Mouse (Mus musculus): ENCODE results near the gene Klk7. TPM values are rescaled to one million over a fixed set of nuclear protein-coding genes. Genes with fewer than 3 reads are reported as not detected.

The Klk7 gene
- polyA plus RNA-seq, 1 experiment from 2014 or later = not detected

- H3K9ac ChIP-seq (replicated peaks) = no peak overlapping the region
- H3K4me1 ChIP-seq = peaks cover 5% of the 10 kb centered on the region
- H3K27me3 ChIP-seq = 0 out of 2 replicates have a peak, but pooled peaks cover 4% of the 10 kb centered on the region
- H3K9me3 ChIP-seq = no peaks in the 10 kb centered on the region
- H3K4me2 ChIP-seq (replicated peaks) = no peak overlapping the region
- no peak for ATAC-seq (replicated peaks)
- no peak overlapping the region for H3K27ac ChIP-seq (replicated peaks)
- WGBS = 93% methylated on average over 10 of the region's 10 CpGs
- H3K4me3 ChIP-seq = no peak overlapping the region
- no peaks in the 10 kb centered on the region for H3K36me3 ChIP-seq
Measured at GRCm38 (mm10) chr7:43778176-43778970, 32.7 kb upstream of the Klk7 start.

GRCm38 (mm10) chr7:43780241-43780640 is 30.9 kb upstream of the Klk7 start:
- H3K27ac ChIP-seq (replicated peaks) = no peak overlapping the region
- no peak overlapping the region for H3K4me3 ChIP-seq
- no peak for ATAC-seq (replicated peaks)
- H3K4me1 ChIP-seq = peaks cover 5% of the 10 kb centered on the region
- H3K9me3 ChIP-seq = no peaks in the 10 kb centered on the region
- H3K27me3 ChIP-seq = 0 out of 2 replicates have a peak, but pooled peaks cover 4% of the 10 kb centered on the region
- H3K36me3 ChIP-seq = no peaks in the 10 kb centered on the region
- WGBS = 65% methylated on average over 6 of the region's 6 CpGs
- no peak overlapping the region for H3K4me2 ChIP-seq (replicated peaks)
- no peak overlapping the region for H3K9ac ChIP-seq (replicated peaks)

DNA sequence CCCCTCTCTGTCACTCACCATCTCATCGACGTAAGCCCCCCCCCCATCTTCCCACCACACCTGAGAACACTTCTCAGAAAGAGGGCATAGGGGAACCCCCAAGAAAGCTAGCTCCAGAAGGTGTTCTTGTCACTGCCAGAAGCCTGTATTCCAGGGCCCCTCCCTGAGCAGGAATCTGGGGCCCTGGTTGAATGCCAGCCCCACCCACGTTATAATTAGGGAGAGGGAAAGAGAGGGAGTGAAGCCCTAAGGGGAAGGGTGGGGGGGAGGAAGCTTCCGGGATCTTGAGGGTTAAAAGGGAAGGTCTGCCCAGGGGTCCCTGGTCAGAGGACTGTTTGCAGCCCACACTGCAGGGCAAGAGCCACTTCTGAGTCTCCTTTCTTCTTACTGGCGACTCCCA is 30.3 kb upstream of the Klk7 start, which contains the start of gene Klk10:
Gene Klk10, plus strand, starts transcription at position 290 of the 400 bp plus-strand sequence.
- Histone ChIP-seq H3K9me3 (no peaks in the 10 kb centered on the region), H3K4me3 (no peak within 1 kb of the TSS), H3K4me2 (replicated peaks) (no peak within 1 kb of the TSS), H3K9ac (replicated peaks) (no peak within 1 kb of the TSS), H3K27me3 (0 out of 2 replicates have a peak, but pooled peaks cover 4% of the 10 kb centered on the region), H3K36me3 (no peaks in the 10 kb centered on the region), H3K4me1 (peaks cover 5% of the 10 kb centered on the region), H3K27ac (replicated peaks) (no peak within 1 kb of the TSS)
- WGBS = 45% methylated on average over 5 of the region's 5 CpGs
- ATAC-seq (replicated peaks) = no peak

DNA sequence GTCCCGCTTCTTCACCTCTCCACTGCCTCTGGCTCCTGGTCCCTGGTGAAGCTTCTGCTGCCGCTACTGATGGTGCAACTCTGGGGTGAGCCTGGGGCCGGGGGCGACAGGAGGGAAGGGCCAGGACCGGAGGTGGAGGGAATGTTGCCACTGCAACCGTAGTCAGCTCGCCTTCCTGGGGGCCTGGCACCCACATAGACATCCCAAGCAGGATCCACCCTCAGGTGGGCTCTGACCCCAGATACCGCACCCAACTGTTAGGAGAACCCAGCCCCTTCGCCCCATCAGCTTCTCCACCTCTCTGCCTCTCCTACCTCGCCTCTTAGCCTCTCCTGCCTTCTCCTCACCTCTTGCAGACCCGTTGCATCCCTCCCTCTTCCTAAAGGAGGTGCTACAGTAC is 29.6 kb upstream of the Klk7 start:
- 92% methylated on average over 11 of the region's 11 CpGs for WGBS
- H3K4me3 ChIP-seq = no peak overlapping the region
- H3K4me2 ChIP-seq (replicated peaks) = no peak overlapping the region
- no peaks in the 10 kb centered on the region for H3K9me3 ChIP-seq
- H3K36me3 ChIP-seq = no peaks in the 10 kb centered on the region
- peaks cover 5% of the 10 kb centered on the region for H3K4me1 ChIP-seq
- H3K27me3 ChIP-seq = 0 out of 2 replicates have a peak, but pooled peaks cover 4% of the 10 kb centered on the region
- ATAC-seq (replicated peaks) = no peak
- H3K9ac ChIP-seq (replicated peaks) = no peak overlapping the region
- no peak overlapping the region for H3K27ac ChIP-seq (replicated peaks)

- peak overlapping the region; percentile 34 for H3K4me3 ChIP-seq
- H3K36me3 ChIP-seq = no peaks in the 10 kb centered on the region
- H3K27me3 ChIP-seq = 0 out of 2 replicates have a peak, but pooled peaks cover 4% of the 10 kb centered on the region
- H3K4me2 ChIP-seq (replicated peaks) = peak overlapping the region; percentile 69
- peaks cover 5% of the 10 kb centered on the region for H3K4me1 ChIP-seq
- no peak overlapping the region for H3K27ac ChIP-seq (replicated peaks)
- 7% methylated on average over 36 of the region's 36 CpGs for WGBS
- no peaks in the 10 kb centered on the region for H3K9me3 ChIP-seq
- peak; percentile 59 for ATAC-seq (replicated peaks)
- H3K9ac ChIP-seq (replicated peaks) = peak overlapping the region; percentile 43; the same call in 1 of the 2 replicates
Measured at GRCm38 (mm10) chr7:43782275-43783265, 28.5 kb upstream of the Klk7 start.

DNA sequence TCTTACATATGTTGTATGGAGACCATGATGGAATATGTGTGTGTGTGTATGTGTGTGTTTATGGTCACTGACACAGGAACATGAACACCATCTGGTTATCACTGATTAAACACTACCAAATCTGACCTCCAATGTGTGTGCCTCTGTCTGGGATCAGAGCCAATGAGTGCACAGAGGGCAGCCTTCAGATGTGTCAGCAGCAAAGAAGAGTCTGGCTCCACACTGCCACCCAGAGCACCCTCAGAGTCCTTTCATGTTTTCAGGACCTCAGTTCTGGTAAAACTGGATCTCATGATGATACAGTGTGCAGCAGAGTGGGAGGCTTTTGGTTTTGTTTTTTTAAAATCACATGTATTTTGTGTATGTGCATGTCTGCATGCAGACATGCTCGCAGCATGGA is 25.8 kb upstream of the Klk7 start:
- no peak overlapping the region for H3K4me3 ChIP-seq
- no peak for ATAC-seq (replicated peaks)
- 0 out of 2 replicates have a peak, but pooled peaks cover 4% of the 10 kb centered on the region for H3K27me3 ChIP-seq
- H3K36me3 ChIP-seq = no peaks in the 10 kb centered on the region
- H3K27ac ChIP-seq (replicated peaks) = no peak overlapping the region
- peaks cover 5% of the 10 kb centered on the region for H3K4me1 ChIP-seq
- no peak overlapping the region for H3K9ac ChIP-seq (replicated peaks)
- WGBS = 91% methylated on average over 1 of the region's 1 CpGs
- no peak overlapping the region for H3K4me2 ChIP-seq (replicated peaks)
- H3K9me3 ChIP-seq = no peaks in the 10 kb centered on the region

DNA sequence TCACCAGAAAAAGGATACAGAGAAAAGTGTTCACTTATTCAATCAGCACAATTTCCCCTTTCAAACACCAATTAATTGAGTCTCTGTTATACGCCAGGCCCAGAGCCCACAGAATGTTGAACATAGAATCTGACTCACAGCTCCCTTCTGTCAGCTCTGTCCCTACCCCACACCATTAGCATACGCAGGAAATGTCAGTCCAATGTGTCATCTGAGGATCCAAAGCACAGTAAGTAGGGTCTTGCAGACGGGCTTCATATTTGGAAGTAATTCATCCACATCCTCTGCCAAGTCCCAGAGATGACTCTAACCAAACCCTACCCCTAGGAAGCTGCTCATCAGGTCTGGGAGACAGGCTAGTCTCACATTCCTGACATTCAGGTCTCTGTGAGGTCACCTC is 23.0 kb upstream of the Klk7 start:
- Histone ChIP-seq H3K9me3 (no peaks in the 10 kb centered on the region), H3K27ac (replicated peaks) (no peak overlapping the region), H3K36me3 (no peaks in the 10 kb centered on the region), H3K27me3 (0 out of 2 replicates have a peak, but pooled peaks cover 3% of the 10 kb centered on the region), H3K4me2 (replicated peaks) (no peak overlapping the region), H3K4me1 (no peaks in the 10 kb centered on the region), H3K4me3 (no peak overlapping the region), H3K9ac (replicated peaks) (no peak overlapping the region)
- 67% methylated on average over 3 of the region's 3 CpGs for WGBS
- ATAC-seq (replicated peaks) = no peak

- H3K27ac ChIP-seq (replicated peaks) = no peak overlapping the region
- no peak overlapping the region for H3K4me2 ChIP-seq (replicated peaks)
- H3K9me3 ChIP-seq = no peaks in the 10 kb centered on the region
- H3K36me3 ChIP-seq = no peaks in the 10 kb centered on the region
- no peaks in the 10 kb centered on the region for H3K4me1 ChIP-seq
- ATAC-seq (replicated peaks) = no peak
- H3K9ac ChIP-seq (replicated peaks) = no peak overlapping the region
- 74% methylated on average over 2 of the region's 2 CpGs for WGBS
- H3K27me3 ChIP-seq = 0 out of 2 replicates have a peak, but pooled peaks cover 3% of the 10 kb centered on the region
- no peak overlapping the region for H3K4me3 ChIP-seq
Measured at GRCm38 (mm10) chr7:43789295-43789694, 21.8 kb upstream of the Klk7 start.

DNA sequence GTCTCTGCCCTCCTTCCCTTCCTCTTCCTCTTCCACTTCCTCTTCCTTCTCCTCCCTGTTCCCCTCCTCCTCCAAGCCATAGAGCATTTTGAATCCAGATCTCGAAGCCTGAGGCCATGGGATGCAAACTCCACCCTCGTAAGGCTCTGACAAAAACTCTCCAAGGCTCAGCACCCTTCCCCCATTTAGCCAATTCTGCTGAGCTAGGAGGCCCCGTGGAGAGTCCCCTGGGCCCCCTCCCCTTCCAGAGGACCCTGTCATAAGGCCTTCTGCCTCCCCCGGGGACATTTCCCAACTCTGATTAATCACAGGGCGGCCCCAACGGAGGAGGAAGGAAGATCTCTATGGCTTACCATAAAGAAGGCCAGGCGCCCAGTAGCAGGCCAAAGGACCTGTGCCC is 19.5 kb upstream of the Klk7 start, which contains the start of gene Klk9:
Gene Klk9, plus strand, starts transcription at position 301 of the 400 bp plus-strand sequence.
- H3K36me3 ChIP-seq = no peaks in the 10 kb centered on the region
- no peaks in the 10 kb centered on the region for H3K9me3 ChIP-seq
- ATAC-seq (replicated peaks) = no peak
- H3K27me3 ChIP-seq = peaks cover 20% of the 10 kb centered on the region; the same call in 1 of the 2 replicates
- H3K27ac ChIP-seq (replicated peaks) = no peak within 1 kb of the TSS
- H3K4me1 ChIP-seq = peaks cover 6% of the 10 kb centered on the region
- H3K9ac ChIP-seq (replicated peaks) = no peak within 1 kb of the TSS
- H3K4me2 ChIP-seq (replicated peaks) = no peak within 1 kb of the TSS
- H3K4me3 ChIP-seq = no peak within 1 kb of the TSS
- WGBS = 77% methylated on average over 7 of the region's 7 CpGs

- peak overlapping the region; percentile 55 for H3K9ac ChIP-seq (replicated peaks)
- ATAC-seq (replicated peaks) = no peak
- WGBS = 7% methylated on average over 8 of the region's 8 CpGs
Measured at GRCm38 (mm10) chr7:43796355-43796754, 14.7 kb upstream of the Klk7 start.

DNA sequence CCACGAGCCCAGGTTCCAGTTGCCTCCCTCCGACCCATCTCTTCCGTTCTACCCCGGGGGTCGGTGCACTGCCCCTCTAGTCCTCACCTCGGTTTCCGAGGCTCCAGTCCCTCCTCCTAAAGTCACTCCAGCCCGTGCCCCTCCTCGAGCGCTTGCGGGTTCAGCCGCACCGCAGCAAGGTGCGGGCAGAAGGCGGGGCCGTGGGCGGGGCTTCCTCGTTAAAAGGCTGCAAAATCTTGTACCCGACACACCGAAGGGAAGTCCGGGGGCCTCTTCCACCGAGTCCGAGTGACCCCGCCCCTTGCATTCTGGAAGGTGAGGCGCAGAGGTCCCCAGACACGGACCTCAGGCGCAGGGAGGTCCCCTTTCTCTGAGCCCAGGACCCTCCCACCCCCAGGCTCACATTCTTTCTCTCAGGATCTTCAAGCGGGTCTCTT is 13.7 kb upstream of the Klk7 start, which contains the start of gene Klk8:
Gene Klk8, plus strand, starts transcription at position 245 of the 437 bp plus-strand sequence.
- Histone ChIP-seq H3K27ac (replicated peaks) (no peak within 1 kb of the TSS), H3K4me1 (peaks cover 20% of the 10 kb centered on the region), H3K9ac (replicated peaks) (peak within 1 kb of the TSS; percentile 55), H3K36me3 (no peaks in the 10 kb centered on the region), H3K4me3 (peak within 1 kb of the TSS; percentile 52), H3K4me2 (replicated peaks) (peak within 1 kb of the TSS; percentile 80), H3K9me3 (no peaks in the 10 kb centered on the region), H3K27me3 (peaks cover 32% of the 10 kb centered on the region)
- WGBS = under 1% methylated on average over 28 of the region's 28 CpGs
- ATAC-seq (replicated peaks) = peak; percentile 30

More at GRCm38 (mm10) chr7:43796355-43796754, 14.7 kb upstream of the Klk7 start:
- H3K27ac ChIP-seq (replicated peaks) = no peak overlapping the region
- peaks cover 20% of the 10 kb centered on the region for H3K4me1 ChIP-seq
- H3K4me3 ChIP-seq = peak overlapping the region; percentile 52
- no peaks in the 10 kb centered on the region for H3K9me3 ChIP-seq
- no peaks in the 10 kb centered on the region for H3K36me3 ChIP-seq
- peaks cover 32% of the 10 kb centered on the region for H3K27me3 ChIP-seq
- H3K4me2 ChIP-seq (replicated peaks) = peak overlapping the region; percentile 80
